Mouse (Mus musculus) kidney, postnatal 0 days (tissue): ENCODE data around the gene Ttc30a1. TPM values are rescaled to one million over a fixed set of nuclear protein-coding genes. Genes with fewer than 3 reads are reported as not detected.

Source experiments
- ATAC-seq: fragments of 200-750 bp; cut with Nextera tagmentation; replicated peaks from 2 replicates; pipeline ENCODE4 v1.8.0; 2017; ENCODE audit warnings: low read depth, moderate number of reproducible peaks, moderate TSS enrichment, moderate library complexity; ENCODE audit not compliant: low FRiP score
- DNase-seq: peaks from one replicate; pipeline ENCODE4 v3.0.0-alpha.2; 2016; ENCODE audit warnings: low spot score
- H3K27ac ChIP-seq: fragments of 300-500 bp; sonication (generic); 2 replicates; pipeline ENCODE4 v1.5.1; 2014; ENCODE audit warnings: mild to moderate bottlenecking
- H3K27me3 ChIP-seq: fragments of 300-500 bp; sonication (generic); 2 replicates; pipeline ENCODE4 v1.6.1; 2014; ENCODE audit warnings: low read length, mixed read lengths; ENCODE audit not compliant: insufficient read depth
- H3K36me3 ChIP-seq: fragments of 300-500 bp; sonication (generic); 2 replicates; pipeline ENCODE4 v1.6.1; 2014; ENCODE audit warnings: low read length, mixed read lengths; ENCODE audit not compliant: insufficient read depth
- H3K4me1 ChIP-seq: fragments of 300-500 bp; sonication (generic); replicated peaks from 2 replicates; pipeline ENCODE4 v1.6.1; 2014; ENCODE audit warnings: antibody characterized with exemption, low read length, mixed read lengths; ENCODE audit not compliant: insufficient read depth
- H3K4me2 ChIP-seq: fragments of 300-500 bp; sonication (generic); 2 replicates; pipeline ENCODE4 v1.6.1; 2014; ENCODE audit warnings: mild to moderate bottlenecking, low read length, moderate library complexity, mixed read lengths
- H3K4me3 ChIP-seq: fragments of 300-500 bp; sonication (generic); replicated peaks from 2 replicates; pipeline ENCODE4 v1.5.1; 2014; ENCODE audit warnings: low read depth, low read length
- H3K9ac ChIP-seq: fragments of 300-500 bp; sonication (generic); 2 replicates; pipeline ENCODE4 v1.6.1; 2014; ENCODE audit warnings: low read depth, low read length
- H3K9me3 ChIP-seq: fragments of 300-500 bp; sonication (generic); replicated peaks from 2 replicates; pipeline ENCODE4 v1.6.1; 2016; ENCODE audit warnings: low read length, inconsistent platforms, mixed read lengths
- CTCF ChIP-seq: IDR thresholded peaks from 2 replicates; pipeline ENCODE4 v1.5.1; 2016; ENCODE audit warnings: antibody characterized with exemption, low read depth, mild to moderate bottlenecking, moderate library complexity
- WGBS: fragments of 180-500 bp; shearing (Covaris S2); extraction: QIAGEN DNeasy Blood & Tissue Kit; methylation state at CpG from one replicate; pipeline ENCODE4 v1.1.7; 2014; 5-methylcytosine and 5-hydroxymethylcytosine counted together
- polyA plus RNA-seq: library from polyadenylated mRNA; unstranded; fragments of >200 nt; fragmentation: Nextera tagmentation; extraction: Ambion mirVana; gene quantifications from 2 replicates; pipeline ENCODE4 v1.2.1, GENCODE M21; 2015

Gene Ttc30a1
- polyA plus RNA-seq, 1 experiment from 2014 or later: 6.7 TPM

- Histone ChIP-seq H3K9me3 (no peaks in the 10 kb centered on the region), H3K27me3 (no peaks in the 10 kb centered on the region), H3K4me3 (no peak overlapping the region), H3K4me1 (0 out of 2 replicates have a peak, but pooled peaks cover 4% of the 10 kb centered on the region), H3K4me2 (no peak overlapping the region), H3K9ac (no peak overlapping the region), H3K36me3 (no peaks in the 10 kb centered on the region), H3K27ac (no peak overlapping the region)
- 82% methylated on average over 3 of the region's 3 CpGs for WGBS
- TF ChIP-seq CTCF: no peak
- DNase-seq: no peak
- ATAC-seq: no peak
Measured at GRCm38 (mm10) chr2:76014659-76015058, 32.9 kb upstream of the Ttc30a1 start.

DNA sequence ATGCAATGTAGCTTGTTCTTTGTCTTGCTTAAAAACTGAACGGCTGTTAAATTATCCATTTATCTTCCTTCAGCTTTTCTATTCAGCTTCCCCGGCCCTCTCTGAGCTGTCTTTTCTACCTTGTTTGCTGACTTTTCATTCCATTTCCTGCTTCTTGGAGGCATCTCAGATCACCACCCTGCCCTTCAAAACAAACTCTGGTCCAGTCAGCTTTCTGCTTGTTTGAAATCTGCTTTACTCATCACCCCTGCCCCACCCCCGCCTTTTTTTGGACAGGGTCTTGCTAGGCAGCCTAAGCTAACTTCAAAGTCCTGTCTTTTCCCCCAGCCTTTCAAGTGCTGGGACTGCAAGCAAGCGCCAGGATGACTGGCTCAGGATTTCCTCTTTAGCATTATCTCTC is 24.4 kb upstream of the Ttc30a1 start:
- Histone ChIP-seq H3K9ac (no peak overlapping the region), H3K9me3 (no peaks in the 10 kb centered on the region), H3K27ac (no peak overlapping the region), H3K4me2 (no peak overlapping the region), H3K36me3 (no peaks in the 10 kb centered on the region), H3K27me3 (no peaks in the 10 kb centered on the region), H3K4me1 (no peaks in the 10 kb centered on the region), H3K4me3 (no peak overlapping the region)
- DNase-seq (no peak), ATAC-seq (no peak)
- WGBS: 24% methylated on average over 4 of the region's 4 CpGs
- TF ChIP-seq CTCF: no peak

DNA sequence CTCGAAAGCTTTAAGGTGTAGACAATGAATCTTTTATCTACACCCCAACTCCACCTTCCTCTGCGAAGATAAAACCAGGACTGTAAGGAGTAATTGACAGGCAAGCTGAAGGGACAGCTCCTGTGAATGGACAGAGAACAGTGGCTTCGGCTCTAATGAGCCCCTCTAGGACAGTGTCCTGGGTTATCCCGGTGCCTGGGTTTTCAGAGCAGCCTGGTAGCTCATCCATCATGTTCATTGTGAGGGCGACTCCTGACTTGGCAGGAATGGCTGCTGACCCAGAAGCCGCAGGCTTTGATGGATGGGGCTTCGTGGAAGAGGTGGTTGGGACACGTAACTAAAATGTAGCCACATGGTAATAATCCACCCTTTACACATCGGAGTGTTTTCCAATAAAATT is 21.1 kb upstream of the Ttc30a1 start:
- Histone ChIP-seq H3K4me2 (no peak overlapping the region), H3K27me3 (no peaks in the 10 kb centered on the region), H3K27ac (no peak overlapping the region), H3K36me3 (no peaks in the 10 kb centered on the region), H3K4me1 (peaks cover 9% of the 10 kb centered on the region; the same call in 1 of the 2 replicates), H3K4me3 (no peak overlapping the region), H3K9ac (no peak overlapping the region), H3K9me3 (no peaks in the 10 kb centered on the region)
- WGBS: 47% methylated on average over 9 of the region's 9 CpGs
- DNase-seq (no peak), ATAC-seq (no peak)
- TF ChIP-seq CTCF: no peak

DNA sequence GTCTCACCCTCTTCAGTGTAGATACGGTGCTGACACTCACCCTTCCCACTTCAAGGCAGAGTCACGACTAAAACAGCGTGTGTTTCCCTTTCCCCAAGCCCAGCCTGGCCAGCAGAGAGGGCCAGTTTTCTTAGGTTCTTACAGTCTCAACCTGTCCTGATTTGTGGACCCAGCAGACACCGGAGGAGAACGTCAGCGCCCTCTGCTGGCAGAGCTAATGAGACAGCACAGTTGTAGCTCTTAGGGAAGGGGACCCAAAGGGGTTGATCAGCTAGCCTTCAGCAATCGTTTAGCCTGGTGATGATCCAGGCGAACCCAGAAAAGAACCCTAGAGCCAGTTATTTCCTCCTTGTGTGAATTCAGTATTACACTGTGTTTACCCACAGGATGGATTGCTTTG is 19.6 kb upstream of the Ttc30a1 start:
- Histone ChIP-seq H3K4me2 (no peak overlapping the region), H3K4me1 (peaks cover 9% of the 10 kb centered on the region; the same call in 1 of the 2 replicates), H3K27ac (no peak overlapping the region), H3K4me3 (no peak overlapping the region), H3K27me3 (no peaks in the 10 kb centered on the region), H3K9me3 (no peaks in the 10 kb centered on the region), H3K36me3 (no peaks in the 10 kb centered on the region), H3K9ac (no peak overlapping the region)
- ATAC-seq (no peak), DNase-seq (no peak)
- TF ChIP-seq CTCF: peak; percentile 78
- 44% methylated on average over 8 of the region's 8 CpGs for whole genome bisulfite sequencing

GRCm38 (mm10) chr2:75999636-76000035 is 17.9 kb upstream of the Ttc30a1 start:
- Histone ChIP-seq H3K27me3 (no peaks in the 10 kb centered on the region), H3K9ac (no peak overlapping the region), H3K4me2 (no peak overlapping the region), H3K27ac (no peak overlapping the region), H3K36me3 (no peaks in the 10 kb centered on the region), H3K4me3 (no peak overlapping the region), H3K9me3 (no peaks in the 10 kb centered on the region), H3K4me1 (peaks cover 9% of the 10 kb centered on the region; the same call in 1 of the 2 replicates)
- TF ChIP-seq CTCF: no peak
- no peak for ATAC-seq
- no peak for DNase-seq
- WGBS: 25% methylated on average over 12 of the region's 12 CpGs

- Histone ChIP-seq H3K9ac (no peak overlapping the region), H3K9me3 (no peaks in the 10 kb centered on the region), H3K4me3 (no peak overlapping the region), H3K4me2 (no peak overlapping the region), H3K4me1 (peaks cover 9% of the 10 kb centered on the region; the same call in 1 of the 2 replicates), H3K27me3 (no peaks in the 10 kb centered on the region), H3K27ac (peak overlapping the region; percentile 60), H3K36me3 (no peaks in the 10 kb centered on the region)
- DNase-seq: peak; percentile 46
- no peak for TF ChIP-seq CTCF
- ATAC-seq: 0 out of 2 replicates have a peak, but pooled peaks have one; percentile 27
- WGBS: 13% methylated on average over 8 of the region's 8 CpGs
Measured at GRCm38 (mm10) chr2:75998692-75999091, 16.9 kb upstream of the Ttc30a1 start.

DNA sequence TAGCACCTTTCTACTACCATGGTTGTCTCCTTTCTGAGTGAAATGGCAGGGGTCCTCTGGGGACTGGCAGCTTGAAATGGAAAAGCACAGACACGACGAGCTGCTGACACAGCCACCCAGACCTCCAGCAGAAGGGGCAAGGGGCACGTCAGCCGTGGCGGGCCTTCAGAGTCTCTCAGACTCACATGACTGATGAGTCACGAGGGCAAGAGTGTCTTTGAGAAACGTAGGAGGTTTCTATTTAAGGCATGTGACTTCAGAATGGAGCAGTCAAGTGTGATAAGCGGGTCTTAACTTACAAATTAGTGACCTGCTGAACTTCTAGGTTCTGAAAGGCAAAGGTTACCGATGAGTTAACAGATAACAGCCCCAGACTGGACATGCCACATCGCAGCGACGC is 16.0 kb upstream of the Ttc30a1 start:
- Histone ChIP-seq H3K27me3 (no peaks in the 10 kb centered on the region), H3K4me2 (no peak overlapping the region), H3K9me3 (no peaks in the 10 kb centered on the region), H3K9ac (no peak overlapping the region), H3K36me3 (no peaks in the 10 kb centered on the region), H3K27ac (no peak overlapping the region; the same call in 1 of the 2 replicates), H3K4me1 (peaks cover 9% of the 10 kb centered on the region; the same call in 1 of the 2 replicates), H3K4me3 (no peak overlapping the region)
- TF ChIP-seq CTCF: no peak
- no peak for DNase-seq
- 20% methylated on average over 12 of the region's 12 CpGs for WGBS
- peak; percentile 82 for ATAC-seq
